Mouse (Mus musculus): Measurements from ENCODE around the gene Gm45234. TPM values are rescaled to one million over a fixed set of nuclear protein-coding genes. Genes with fewer than 3 reads are reported as not detected.
A peak's percentile ranks its signal among the peaks of the same experiment; 100 is the strongest.

The Gm45234 gene
- polyA plus RNA-seq, 1 experiment: not detected

DNA sequence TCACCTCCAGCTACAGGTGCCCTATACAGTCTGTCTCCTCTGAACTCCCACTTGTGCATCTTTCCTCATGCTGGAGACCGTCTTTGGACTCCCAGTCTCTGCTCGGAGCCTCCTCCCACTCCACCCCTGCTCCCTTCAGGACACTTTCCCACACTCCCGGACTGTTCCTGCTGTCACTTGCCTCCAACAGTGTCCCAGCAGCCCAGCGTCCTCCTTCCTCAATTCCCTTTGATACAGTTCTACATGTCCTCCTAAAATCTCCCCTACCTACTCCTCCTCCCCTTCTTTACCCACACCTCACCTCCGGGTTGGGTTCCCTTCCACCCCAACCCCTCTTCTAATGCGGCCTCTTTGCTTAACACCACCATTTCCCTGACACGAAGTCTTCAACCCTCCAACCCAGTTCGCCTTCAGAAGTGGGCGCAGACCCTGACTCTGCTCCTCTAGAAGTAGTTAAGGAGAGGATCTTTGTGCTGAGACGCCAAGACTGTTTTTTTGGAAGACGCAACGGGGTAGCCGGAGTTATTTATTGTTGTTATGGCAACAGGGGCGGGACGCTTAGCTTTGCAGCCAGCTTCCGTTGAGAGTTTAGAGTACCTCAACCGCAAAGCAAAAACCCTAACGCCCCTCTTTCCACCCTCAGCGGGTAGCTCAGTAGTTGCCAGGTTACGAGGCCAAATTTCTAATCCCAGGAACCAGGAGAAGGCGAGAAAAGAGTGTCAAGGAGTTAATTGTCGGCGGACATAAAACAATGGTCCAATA is 23.6 kb upstream of the Gm45234 start, which contains the start of gene Lrrc23:
Lrrc23 (minus strand) TSS at position 506 of the 762 bp plus-strand sequence.
- no peak within 1 kb of the TSS for H3K4me3 ChIP-seq
- H3K36me3 ChIP-seq (ENCODE audit: control insufficient read depth, insufficient read depth): no peaks in the 10 kb centered on the region
- no peaks in the 10 kb centered on the region for H3K79me2 ChIP-seq (ENCODE audit: control insufficient read depth, insufficient read depth)
- H3K27me3 ChIP-seq (ENCODE audit: control insufficient read depth, insufficient read depth, insufficient read length): no peaks in the 10 kb centered on the region
- no peak within 1 kb of the TSS for H3ac ChIP-seq (ENCODE audit: control insufficient read depth, insufficient read length)
- H3K4me2 ChIP-seq (ENCODE audit: low read depth): peak within 1 kb of the TSS; percentile 56
- TF ChIP-seq USF1 (IDR thresholded peaks at IDR 0.05; ENCODE audit: low read depth): no peak
- no peak for TF ChIP-seq SRF (IDR thresholded peaks at IDR 0.05; ENCODE audit: control insufficient read depth, insufficient read length, low read depth)
- no peak for TF ChIP-seq TCF12 (IDR thresholded peaks at IDR 0.05; ENCODE audit: insufficient read depth, poor library complexity, severe bottlenecking)
- no peak for TF ChIP-seq E2F4 (IDR thresholded peaks at IDR 0.05; ENCODE audit: insufficient read depth)
- no peak for TF ChIP-seq CEBPB (IDR thresholded peaks at IDR 0.05; ENCODE audit: insufficient read depth, poor library complexity, severe bottlenecking)
- TF ChIP-seq POLR2A (IDR thresholded peaks at IDR 0.05; ENCODE audit: insufficient read length, low read depth): no peak
- TF ChIP-seq MYOD1 (IDR thresholded peaks at IDR 0.05; ENCODE audit: control insufficient read depth in 1 of 3, insufficient read length in 2 of 3, low read depth in 2 of 3): no peak
- TF ChIP-seq POLR2AphosphoS2 (IDR thresholded peaks at IDR 0.05; ENCODE audit: insufficient read length, low read depth): no peak
- TF ChIP-seq MAX (IDR thresholded peaks at IDR 0.05; ENCODE audit: low read depth): no peak
- no peak for TF ChIP-seq TCF3 (IDR thresholded peaks at IDR 0.05; ENCODE audit: insufficient read length, low read depth)
- TF ChIP-seq REST (IDR thresholded peaks at IDR 0.05; ENCODE audit: insufficient read depth, insufficient read length): no peak
- no peak for TF ChIP-seq MYOG (IDR thresholded peaks at IDR 0.05; ENCODE audit: control insufficient read depth in 1 of 3, insufficient read depth in 1 of 3, insufficient read length in 2 of 3, low read depth in 2 of 3)

DNA sequence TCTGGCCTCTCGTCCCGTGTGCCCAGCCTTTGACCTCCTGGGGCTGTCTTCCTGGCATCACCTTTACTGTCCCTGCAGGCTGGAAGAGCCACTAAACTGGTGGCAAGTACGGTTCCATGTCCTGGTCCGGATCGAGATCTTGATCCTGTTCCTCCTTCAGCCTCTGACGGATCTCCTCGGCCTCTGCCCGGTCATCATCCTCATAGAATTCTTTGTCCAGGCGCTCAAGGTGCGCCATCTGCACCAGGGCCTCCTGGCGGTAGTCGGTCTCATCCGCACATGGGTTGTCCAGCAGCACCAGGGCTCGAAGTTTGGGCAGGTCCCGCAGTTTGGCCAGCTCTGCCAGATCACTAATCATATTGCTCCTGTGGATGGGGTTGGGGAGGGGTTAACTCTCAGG is 14.7 kb upstream of the Gm45234 start:
- no peaks in the 10 kb centered on the region for H3K36me3 ChIP-seq (ENCODE audit: control insufficient read depth, insufficient read depth)
- H3K27me3 ChIP-seq (ENCODE audit: control insufficient read depth, insufficient read depth, insufficient read length): no peaks in the 10 kb centered on the region
- no peaks in the 10 kb centered on the region for H3K79me2 ChIP-seq (ENCODE audit: control insufficient read depth, insufficient read depth)
- H3K4me3 ChIP-seq: peak overlapping the region; percentile 47
- no peak overlapping the region for H3ac ChIP-seq (ENCODE audit: control insufficient read depth, insufficient read length)
- TF ChIP-seq TCF12 (IDR thresholded peaks at IDR 0.05; ENCODE audit: insufficient read depth, poor library complexity, severe bottlenecking) (no peak), E2F4 (IDR thresholded peaks at IDR 0.05; ENCODE audit: insufficient read depth) (no peak), POLR2AphosphoS2 (IDR thresholded peaks at IDR 0.05; ENCODE audit: insufficient read length, low read depth) (no peak), MAX (IDR thresholded peaks at IDR 0.05; ENCODE audit: low read depth) (no peak)
- H3K4me2 ChIP-seq (ENCODE audit: low read depth): peak overlapping the region; percentile 89

DNA sequence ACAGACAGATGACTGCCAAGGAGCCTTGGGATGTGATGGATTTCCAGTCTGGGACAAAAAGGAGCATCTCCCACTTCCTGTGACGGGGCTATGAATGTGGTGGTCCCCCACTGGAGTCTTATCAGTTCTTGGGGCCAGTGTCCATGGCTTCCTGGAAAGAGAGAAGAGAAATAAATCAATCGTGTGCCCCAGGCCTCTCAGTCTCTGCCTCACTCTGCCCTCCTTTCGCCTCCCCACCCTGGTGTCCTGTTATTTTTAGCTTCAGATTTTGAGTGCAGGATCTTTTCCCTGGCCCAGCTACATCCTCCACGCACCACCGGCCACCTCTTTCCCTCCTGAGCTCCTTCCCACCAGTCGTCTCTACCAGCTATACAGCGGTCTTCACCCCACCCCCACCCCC is 14.2 kb upstream of the Gm45234 start:
- peak overlapping the region; percentile 47 for H3K4me3 ChIP-seq
- no peaks in the 10 kb centered on the region for H3K79me2 ChIP-seq (ENCODE audit: control insufficient read depth, insufficient read depth)
- H3K36me3 ChIP-seq (ENCODE audit: control insufficient read depth, insufficient read depth): no peaks in the 10 kb centered on the region
- TF ChIP-seq SRF (IDR thresholded peaks at IDR 0.05; ENCODE audit: control insufficient read depth, insufficient read length, low read depth): no peak
- no peak for TF ChIP-seq USF1 (IDR thresholded peaks at IDR 0.05; ENCODE audit: low read depth)
- TF ChIP-seq MYOD1 (IDR thresholded peaks at IDR 0.05; ENCODE audit: control insufficient read depth in 1 of 3, insufficient read length in 2 of 3, low read depth in 2 of 3): no peak
- no peak for TF ChIP-seq MAX (IDR thresholded peaks at IDR 0.05; ENCODE audit: low read depth)
- TF ChIP-seq CEBPB (IDR thresholded peaks at IDR 0.05; ENCODE audit: insufficient read depth, poor library complexity, severe bottlenecking): no peak
- H3K27me3 ChIP-seq (ENCODE audit: control insufficient read depth, insufficient read depth, insufficient read length): no peaks in the 10 kb centered on the region
- H3ac ChIP-seq (ENCODE audit: control insufficient read depth, insufficient read length): no peak overlapping the region
- peak overlapping the region; percentile 89 for H3K4me2 ChIP-seq (ENCODE audit: low read depth)

DNA sequence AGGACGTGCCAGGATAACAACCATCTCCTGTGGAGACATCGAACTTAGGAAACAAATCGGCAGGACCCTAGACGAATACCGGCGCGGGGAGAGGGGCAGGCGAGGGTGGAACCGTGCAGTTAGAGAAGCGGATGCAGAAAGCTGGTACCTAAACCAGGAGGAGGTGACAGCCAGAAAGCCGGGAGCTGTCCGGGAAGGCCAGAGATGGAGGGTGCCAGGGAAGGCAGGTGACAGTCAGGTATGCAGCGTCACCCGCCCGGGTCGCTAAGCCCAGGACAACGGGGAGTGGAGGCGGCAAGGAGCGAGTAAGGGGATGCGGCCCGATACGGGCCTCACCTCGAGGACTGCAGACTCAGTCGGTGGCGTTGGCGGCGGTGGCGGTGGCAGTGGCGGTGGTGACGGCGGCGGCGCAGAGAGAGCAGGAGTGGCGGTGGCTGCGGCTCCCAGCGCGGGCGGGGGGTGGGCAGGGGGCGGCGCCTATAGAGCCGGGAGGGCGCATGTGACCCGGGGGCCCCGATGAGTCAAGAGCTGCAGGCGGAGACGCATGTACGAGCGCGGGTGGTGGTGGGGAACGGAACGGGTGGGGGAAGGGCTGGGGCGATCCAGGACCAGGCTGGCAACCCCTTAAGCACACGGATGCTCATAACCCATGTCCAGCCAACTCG is 13.4 kb upstream of the Gm45234 start, which contains the start of gene Eno2:
Eno2 (minus strand) TSS at position 573 of the 665 bp plus-strand sequence.
- no peaks in the 10 kb centered on the region for H3K27me3 ChIP-seq (ENCODE audit: control insufficient read depth, insufficient read depth, insufficient read length)
- no peaks in the 10 kb centered on the region for H3K79me2 ChIP-seq (ENCODE audit: control insufficient read depth, insufficient read depth)
- H3ac ChIP-seq (ENCODE audit: control insufficient read depth, insufficient read length): peak within 1 kb of the TSS; percentile 5
- peak within 1 kb of the TSS; percentile 47 for H3K4me3 ChIP-seq
- H3K36me3 ChIP-seq (ENCODE audit: control insufficient read depth, insufficient read depth): no peaks in the 10 kb centered on the region
- peak within 1 kb of the TSS; percentile 89 for H3K4me2 ChIP-seq (ENCODE audit: low read depth)
- no peak for TF ChIP-seq REST (IDR thresholded peaks at IDR 0.05; ENCODE audit: insufficient read depth, insufficient read length)
- no peak for TF ChIP-seq CEBPB (IDR thresholded peaks at IDR 0.05; ENCODE audit: insufficient read depth, poor library complexity, severe bottlenecking)
- TF ChIP-seq POLR2AphosphoS2 (IDR thresholded peaks at IDR 0.05; ENCODE audit: insufficient read length, low read depth): peak; percentile 77
- no peak for TF ChIP-seq TCF12 (IDR thresholded peaks at IDR 0.05; ENCODE audit: insufficient read depth, poor library complexity, severe bottlenecking)
- peak; percentile 74 for TF ChIP-seq POLR2A (IDR thresholded peaks at IDR 0.05; ENCODE audit: insufficient read length, low read depth)
- no peak for TF ChIP-seq MAX (IDR thresholded peaks at IDR 0.05; ENCODE audit: low read depth)
- TF ChIP-seq SRF (IDR thresholded peaks at IDR 0.05; ENCODE audit: control insufficient read depth, insufficient read length, low read depth): no peak
- no peak for TF ChIP-seq E2F4 (IDR thresholded peaks at IDR 0.05; ENCODE audit: insufficient read depth)
- no peak for TF ChIP-seq MYOG (IDR thresholded peaks at IDR 0.05; ENCODE audit: control insufficient read depth in 1 of 3, insufficient read depth in 1 of 3, insufficient read length in 2 of 3, low read depth in 2 of 3)
- TF ChIP-seq MYOD1 (IDR thresholded peaks at IDR 0.05; ENCODE audit: control insufficient read depth in 1 of 3, insufficient read length in 2 of 3, low read depth in 2 of 3): no peak
- TF ChIP-seq USF1 (IDR thresholded peaks at IDR 0.05; ENCODE audit: low read depth): peak; percentile 23
- no peak for TF ChIP-seq TCF3 (IDR thresholded peaks at IDR 0.05; ENCODE audit: insufficient read length, low read depth)

Measured in myocyte (in vitro differentiated cells).